Mouse (Mus musculus) limb, embryonic 11.5 days (tissue): ENCODE data around the gene Ifna16. TPM values are rescaled to one million over a fixed set of nuclear protein-coding genes. Genes with fewer than 3 reads are reported as not detected.

Experiments used
- ATAC-seq: fragments of 200-750 bp; cut with Nextera tagmentation; 2 replicates; pipeline ENCODE4 v1.8.0; 2017; ENCODE audit warnings: low read depth; ENCODE audit not compliant: insufficient number of reproducible peaks, low FRiP score, low TSS enrichment
- DNase-seq: peaks from one replicate; pipeline ENCODE4 v3.0.0-alpha.2; 2015; ENCODE audit warnings: low spot score
- H3K27ac ChIP-seq: fragments of 300-500 bp; sonication (generic); replicated peaks from 2 replicates; pipeline ENCODE4 v1.5.1; 2014; ENCODE audit warnings: low read depth, mild to moderate bottlenecking, low read length
- H3K27me3 ChIP-seq: fragments of 300-500 bp; sonication (generic); 2 replicates; pipeline ENCODE4 v1.6.1; 2014; ENCODE audit warnings: mild to moderate bottlenecking, low read length, mixed read lengths; ENCODE audit not compliant: control insufficient read depth, insufficient read depth
- H3K36me3 ChIP-seq: fragments of 300-500 bp; sonication (generic); 2 replicates; pipeline ENCODE4 v1.6.1; 2014; ENCODE audit warnings: mild to moderate bottlenecking, low read length, moderate library complexity, mixed read lengths; ENCODE audit not compliant: control insufficient read depth, insufficient read depth
- H3K4me1 ChIP-seq: fragments of 300-500 bp; sonication (generic); 2 replicates; pipeline ENCODE4 v1.6.1; 2014; ENCODE audit warnings: low read length, mixed read lengths; ENCODE audit not compliant: control insufficient read depth, insufficient read depth
- H3K4me2 ChIP-seq: fragments of 300-500 bp; sonication (generic); 2 replicates; pipeline ENCODE4 v1.6.1; 2014; ENCODE audit warnings: low read depth, mild to moderate bottlenecking, moderate library complexity; ENCODE audit not compliant: severe bottlenecking
- H3K4me3 ChIP-seq: fragments of 300-500 bp; sonication (generic); 2 replicates; pipeline ENCODE4 v1.5.1; 2014; ENCODE audit warnings: low read depth, low read length
- H3K9ac ChIP-seq: fragments of 300-500 bp; sonication (generic); 2 replicates; pipeline ENCODE4 v1.6.1; 2014; ENCODE audit warnings: mild to moderate bottlenecking, low read length
- H3K9me3 ChIP-seq: fragments of 300-500 bp; sonication (generic); 2 replicates; pipeline ENCODE4 v1.6.1; 2016; ENCODE audit warnings: low read length; ENCODE audit not compliant: control insufficient read depth
- WGBS: fragments of 180-500 bp; shearing (Covaris S2); extraction: QIAGEN DNeasy Blood & Tissue Kit; methylation state at CpG from one replicate; pipeline ENCODE4 v1.1.7; 2014; 5-methylcytosine and 5-hydroxymethylcytosine counted together
- polyA plus RNA-seq: library from polyadenylated mRNA; unstranded; fragments of >200 nt; fragmentation: Nextera tagmentation; extraction: Ambion mirVana; gene quantifications from 2 replicates; pipeline ENCODE4 v1.2.1, GENCODE M21; 2014

Ifna16 gene
- polyA plus RNA-seq: not detected in 2 replicates

- Histone ChIP-seq H3K27me3 (no peaks in the 10 kb centered on the region), H3K27ac (no peak within 1 kb of the TSS), H3K4me3 (no peak within 1 kb of the TSS), H3K4me2 (no peak within 1 kb of the TSS), H3K4me1 (no peaks in the 10 kb centered on the region), H3K9ac (no peak within 1 kb of the TSS), H3K36me3 (no peaks in the 10 kb centered on the region), H3K9me3 (no peaks in the 10 kb centered on the region)
- no peak for ATAC-seq
- no peak for DNase-seq
- WGBS: 84% methylated on average over 1 of the region's 1 CpGs
Observed at GRCm38 (mm10) chr4:88676824-88677223, at the start of gene Ifna16. Ifna16 (minus strand) TSS chr4:88676924.

- Histone ChIP-seq H3K36me3 (no peaks in the 10 kb centered on the region; the same call in 1 of the 2 replicates), H3K4me1 (peaks cover 17% of the 10 kb centered on the region), H3K9me3 (no peaks in the 10 kb centered on the region), H3K4me2 (no peak overlapping the region), H3K9ac (no peak overlapping the region), H3K27me3 (no peaks in the 10 kb centered on the region), H3K27ac (no peak overlapping the region), H3K4me3 (no peak overlapping the region)
- ATAC-seq: no peak
- WGBS: 64% methylated on average over 8 of the region's 8 CpGs
- DNase-seq: no peak
Observed at GRCm38 (mm10) chr4:88723497-88724090, 46.9 kb upstream of the Ifna16 start.

DNA sequence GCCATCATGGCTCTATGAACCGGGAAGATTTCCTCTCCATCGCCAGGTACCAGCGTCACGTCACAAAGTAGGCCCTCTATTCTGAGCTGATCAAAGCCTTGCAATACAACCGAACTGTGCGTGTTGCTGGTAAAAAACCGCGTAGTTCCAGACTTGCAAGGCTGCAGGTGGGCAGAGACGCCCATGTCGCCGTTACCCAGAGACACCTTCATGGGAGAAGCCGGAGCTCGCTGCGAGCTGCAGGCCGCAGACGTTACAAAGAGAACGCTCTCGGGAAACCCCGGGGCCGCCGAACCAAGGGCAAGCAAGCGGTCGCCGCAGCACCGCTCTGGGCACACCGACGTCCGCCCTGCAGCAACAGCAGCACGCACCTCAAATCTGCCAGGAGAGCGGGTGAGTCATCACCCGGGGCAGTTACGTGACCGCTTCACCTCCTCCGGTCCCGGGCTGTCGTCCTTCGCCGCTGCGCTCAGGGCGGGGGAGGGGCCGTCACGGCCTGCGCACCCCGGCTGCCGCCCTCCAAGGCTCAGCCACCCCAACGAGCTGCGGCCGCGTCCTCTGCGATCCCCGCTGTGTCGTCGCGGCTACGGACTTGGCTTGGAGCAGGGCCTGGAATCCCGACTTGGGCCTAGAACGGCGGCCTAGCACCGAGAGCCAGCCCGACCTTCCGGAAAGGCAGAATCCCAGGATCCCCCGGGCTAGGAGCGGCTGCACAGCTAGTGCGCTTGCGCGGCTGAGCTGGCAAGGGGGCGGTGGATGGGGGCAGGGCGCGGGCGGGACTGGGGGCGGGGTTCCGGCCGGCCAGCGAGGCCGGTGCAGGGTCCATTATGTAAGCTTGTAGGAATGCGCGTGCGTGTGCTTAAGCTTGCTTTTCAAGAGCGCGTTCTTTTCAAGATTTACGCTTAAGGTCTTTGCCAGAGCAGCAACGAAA lies 45.3 kb upstream of the Ifna16 start, which contains the start of the genes Gm26566 and Klhl9:
Gene Gm26566, plus strand, starts transcription at position 15 of the 931 bp plus-strand sequence.
Gene Klhl9, minus strand, starts transcription at position 675 of the 931 bp plus-strand sequence.
- Histone ChIP-seq H3K36me3 (no peaks in the 10 kb centered on the region; the same call in 1 of the 2 replicates), H3K4me3 (peak within 1 kb of the TSS; percentile 77), H3K27me3 (no peaks in the 10 kb centered on the region), H3K9me3 (no peaks in the 10 kb centered on the region), H3K9ac (peak within 1 kb of the TSS; percentile 96), H3K4me2 (peak within 1 kb of the TSS; percentile 63), H3K27ac (peak within 1 kb of the TSS; percentile 91), H3K4me1 (peaks cover 18% of the 10 kb centered on the region)
- ATAC-seq: peak; percentile 99
- DNase-seq: peak; percentile 95
- under 1% methylated on average over 82 of the region's 82 CpGs for WGBS

DNA sequence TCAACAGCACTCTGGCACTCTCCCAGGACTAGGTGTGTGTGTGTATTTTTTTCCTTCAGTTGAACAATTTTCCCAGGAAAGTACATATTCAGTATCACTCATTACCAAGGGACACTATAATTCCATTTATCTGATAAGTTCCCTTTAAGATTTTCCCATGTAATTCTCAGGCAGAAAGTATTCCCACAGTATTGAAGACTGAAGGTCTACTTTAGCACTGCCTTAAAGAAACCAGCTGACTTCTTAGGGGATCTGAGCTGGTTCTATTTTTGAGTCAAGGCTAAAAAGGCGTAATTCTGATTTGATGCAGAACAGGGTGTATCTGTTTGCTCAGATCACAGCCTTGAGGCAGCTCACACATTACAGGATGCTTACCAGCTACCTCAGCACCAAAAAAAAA lies 42.0 kb upstream of the Ifna16 start:
- no peak for DNase-seq
- peak overlapping the region; percentile 31 for H3K4me2 ChIP-seq
- H3K36me3 ChIP-seq: peaks cover 4% of the 10 kb centered on the region; the same call in 1 of the 2 replicates
- no peak for ATAC-seq
- no peak overlapping the region for H3K27ac ChIP-seq
- 0 out of 2 replicates have a peak, but pooled peaks cover 2% of the 10 kb centered on the region for H3K9me3 ChIP-seq
- H3K4me3 ChIP-seq: no peak overlapping the region
- no peak overlapping the region for H3K9ac ChIP-seq
- WGBS: 83% methylated on average over 1 of the region's 1 CpGs
- H3K4me1 ChIP-seq: peaks cover 18% of the 10 kb centered on the region
- no peaks in the 10 kb centered on the region for H3K27me3 ChIP-seq

GRCm38 (mm10) chr4:88715059-88715458 lies 38.3 kb upstream of the Ifna16 start:
- no peak for DNase-seq
- ATAC-seq: no peak
- no peak overlapping the region for H3K4me3 ChIP-seq
- H3K27ac ChIP-seq: no peak overlapping the region
- H3K9me3 ChIP-seq: 0 out of 2 replicates have a peak, but pooled peaks cover 2% of the 10 kb centered on the region
- H3K27me3 ChIP-seq: no peaks in the 10 kb centered on the region
- H3K36me3 ChIP-seq: peaks cover 4% of the 10 kb centered on the region; the same call in 1 of the 2 replicates
- H3K9ac ChIP-seq: no peak overlapping the region
- H3K4me1 ChIP-seq: peaks cover 6% of the 10 kb centered on the region; the same call in 1 of the 2 replicates
- H3K4me2 ChIP-seq: no peak overlapping the region

DNA sequence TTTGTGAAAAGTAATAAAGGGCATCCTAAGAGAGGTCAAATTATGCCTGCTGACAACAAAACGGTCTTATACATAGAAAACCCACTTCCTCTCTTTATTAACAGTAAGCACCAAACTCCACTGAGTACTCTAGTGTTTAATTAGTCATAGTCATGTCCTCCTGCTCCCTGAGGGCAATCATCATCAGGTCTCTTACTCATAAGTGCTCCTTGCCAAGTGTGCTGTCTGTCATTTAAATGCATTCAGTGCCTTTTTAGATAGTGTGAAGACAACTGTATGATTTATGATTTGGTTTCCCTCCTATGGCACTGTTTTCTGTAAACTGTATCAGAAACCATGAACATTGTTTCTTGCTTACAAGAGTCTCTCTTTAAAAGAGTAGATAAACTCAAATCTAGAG lies 37.6 kb upstream of the Ifna16 start:
- Histone ChIP-seq H3K4me3 (no peak overlapping the region), H3K9ac (no peak overlapping the region), H3K36me3 (peaks cover 4% of the 10 kb centered on the region; the same call in 1 of the 2 replicates), H3K4me1 (peaks cover 5% of the 10 kb centered on the region; the same call in 1 of the 2 replicates), H3K9me3 (0 out of 2 replicates have a peak, but pooled peaks cover 2% of the 10 kb centered on the region), H3K27me3 (no peaks in the 10 kb centered on the region), H3K4me2 (no peak overlapping the region), H3K27ac (no peak overlapping the region)
- WGBS: 85% methylated on average over 1 of the region's 1 CpGs
- no peak for DNase-seq
- no peak for ATAC-seq

- Histone ChIP-seq H3K9ac (no peak overlapping the region), H3K27me3 (no peaks in the 10 kb centered on the region), H3K4me1 (no peaks in the 10 kb centered on the region), H3K4me3 (no peak overlapping the region), H3K4me2 (no peak overlapping the region), H3K36me3 (no peaks in the 10 kb centered on the region), H3K27ac (no peak overlapping the region), H3K9me3 (no peaks in the 10 kb centered on the region)
- ATAC-seq (no peak), DNase-seq (no peak)
- WGBS: 95% methylated on average over 1 of the region's 1 CpGs
Observed at GRCm38 (mm10) chr4:88707128-88707826, 30.6 kb upstream of the Ifna16 start.

- H3K4me2 ChIP-seq: no peak overlapping the region
- ATAC-seq (no peak), DNase-seq (no peak)
- no peak overlapping the region for H3K9ac ChIP-seq
- no peaks in the 10 kb centered on the region for H3K27me3 ChIP-seq
- no peak overlapping the region for H3K27ac ChIP-seq
- WGBS: 26% methylated on average over 3 of the region's 3 CpGs
- no peaks in the 10 kb centered on the region for H3K36me3 ChIP-seq
- no peak overlapping the region for H3K4me3 ChIP-seq
- no peaks in the 10 kb centered on the region for H3K9me3 ChIP-seq
- no peaks in the 10 kb centered on the region for H3K4me1 ChIP-seq
Observed at GRCm38 (mm10) chr4:88705924-88706323, 29.2 kb upstream of the Ifna16 start.
